Mouse (Mus musculus) brain, embryonic 14.5 days (tissue): ENCODE results near the gene Kcnma1. TPM values are rescaled to one million over a fixed set of nuclear protein-coding genes. Genes with fewer than 3 reads are reported as not detected.

Experiments
- DNase-seq: peaks from one replicate; pipeline ENCODE4 v3.0.0-alpha.2; 2011; ENCODE audit warnings: low read depth
- CTCF ChIP-seq: fragments of 200-500 bp; IDR thresholded peaks from 2 replicates; pipeline ENCODE4 v1.5.1; 2012; ENCODE audit warnings: inconsistent platforms, mild to moderate bottlenecking, moderate library complexity, borderline replicate concordance; ENCODE audit not compliant: insufficient read depth, insufficient read length; ENCODE audit errors: extremely low read depth
- POLR2A ChIP-seq: fragments of 200-500 bp; IDR thresholded peaks from 2 replicates; pipeline ENCODE4 v1.6.1; 2012; ENCODE audit warnings: mild to moderate bottlenecking, inconsistent platforms, borderline replicate concordance; ENCODE audit not compliant: poor library complexity, insufficient read depth, insufficient read length, severe bottlenecking; ENCODE audit errors: extremely low read depth
- polyA plus RNA-seq: library from polyadenylated mRNA; depleted of rRNA; stranded (reverse); fragments of >200 nt; gene quantifications from 2 replicates; pipeline ENCODE4 v1.2.3, GENCODE M21; 2012

Gene Kcnma1
- polyA plus RNA-seq, 1 experiment = 18.3 TPM

DNA sequence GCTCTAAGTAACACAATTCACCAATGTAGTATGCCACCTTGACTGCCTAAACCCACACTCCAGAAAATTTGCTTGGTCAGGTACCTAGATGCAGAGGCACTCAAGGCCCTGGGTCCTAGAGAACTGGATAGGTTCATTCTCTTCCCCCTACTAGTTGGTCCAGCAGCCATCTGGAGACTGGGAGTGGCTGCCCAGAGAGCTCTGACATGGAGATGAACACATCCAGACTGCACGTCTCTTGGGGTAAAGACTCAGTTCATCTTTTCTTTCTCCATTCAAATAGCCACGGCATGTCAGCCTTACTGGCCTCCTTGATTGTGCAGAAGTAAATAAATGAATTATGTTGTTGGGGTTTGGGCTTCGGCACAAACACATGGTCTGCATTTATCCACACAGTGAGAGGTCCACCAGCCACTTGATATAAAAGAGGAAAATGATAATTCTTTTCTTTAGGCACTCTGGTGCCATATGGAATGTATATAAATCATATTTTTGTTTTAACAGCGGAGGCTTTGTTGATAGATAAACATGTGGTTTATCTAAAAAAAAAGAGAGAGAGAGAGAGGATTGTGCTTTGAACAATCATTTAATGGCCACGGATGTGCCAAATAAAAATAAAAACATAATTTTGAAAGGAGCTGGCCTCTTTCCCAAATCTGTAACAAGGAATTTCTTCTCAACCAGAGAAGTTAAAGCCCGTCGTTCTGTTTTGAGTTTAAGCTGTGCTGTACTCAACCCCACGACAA, 520.4 kb downstream of the Kcnma1 start:
- TF ChIP-seq POLR2A (no peak), CTCF (no peak)
- no peak for DNase-seq

DNA sequence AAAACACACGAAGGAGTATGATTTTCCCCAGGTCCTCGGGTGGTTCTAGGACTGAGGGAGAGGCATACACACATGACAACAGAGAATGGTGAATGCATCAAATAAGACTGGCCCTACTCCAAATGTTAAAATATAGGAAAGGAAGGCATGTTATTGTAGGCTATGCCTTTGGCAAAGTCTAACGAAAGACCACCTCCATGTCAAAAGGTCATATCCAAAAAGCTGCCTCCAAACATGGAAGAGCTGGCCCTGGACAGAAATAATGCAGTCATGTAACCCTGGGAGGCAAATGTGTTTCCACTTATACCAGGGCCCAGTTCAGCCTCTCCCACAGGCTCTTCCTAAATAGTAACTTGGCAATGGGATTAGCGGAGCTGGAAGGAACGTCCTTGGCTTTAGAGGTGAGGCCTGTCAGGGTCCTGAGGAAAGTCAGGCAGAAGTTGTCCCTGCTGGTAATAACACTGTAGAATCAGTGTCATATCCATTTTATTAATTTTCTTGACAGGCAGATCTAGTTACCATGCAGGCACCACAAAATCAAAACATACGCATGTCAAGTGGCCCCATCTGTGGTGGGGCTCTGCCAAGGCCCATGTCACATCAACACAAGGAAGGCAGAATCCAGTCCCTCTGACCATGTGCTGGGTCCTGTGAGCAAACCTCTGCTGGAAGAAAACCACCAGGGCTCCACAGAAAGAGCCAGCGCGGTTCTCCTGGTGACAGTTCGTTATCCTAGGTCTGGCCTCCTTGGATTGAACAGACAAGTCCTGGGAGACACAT, 521.5 kb downstream of the Kcnma1 start:
- DNase-seq = no peak

DNA sequence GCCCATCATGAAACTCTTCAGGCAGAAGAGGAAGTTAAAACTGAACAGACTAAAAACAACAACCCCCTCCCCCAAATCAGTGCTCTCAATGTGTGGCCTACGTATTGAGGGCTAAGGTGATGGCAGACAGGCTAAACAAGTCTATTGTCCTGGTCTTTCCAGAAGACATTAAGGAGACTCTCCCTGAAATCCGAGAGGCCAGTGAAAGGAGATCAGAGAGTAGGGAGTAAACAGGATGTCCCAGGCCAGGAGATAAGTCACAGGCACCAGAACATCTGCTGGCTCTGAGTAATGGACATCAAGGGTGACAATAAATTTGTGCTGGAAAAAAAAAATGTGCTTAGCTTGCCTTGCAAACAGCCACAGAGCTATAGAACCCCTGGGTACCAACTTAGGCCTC, 522.9 kb downstream of the Kcnma1 start:
- DNase-seq = no peak
- TF ChIP-seq POLR2A (no peak), CTCF (no peak)

More for the DNA sequence above, 521.5 kb downstream of the Kcnma1 start:
- TF ChIP-seq CTCF (no peak), POLR2A (no peak)

DNA sequence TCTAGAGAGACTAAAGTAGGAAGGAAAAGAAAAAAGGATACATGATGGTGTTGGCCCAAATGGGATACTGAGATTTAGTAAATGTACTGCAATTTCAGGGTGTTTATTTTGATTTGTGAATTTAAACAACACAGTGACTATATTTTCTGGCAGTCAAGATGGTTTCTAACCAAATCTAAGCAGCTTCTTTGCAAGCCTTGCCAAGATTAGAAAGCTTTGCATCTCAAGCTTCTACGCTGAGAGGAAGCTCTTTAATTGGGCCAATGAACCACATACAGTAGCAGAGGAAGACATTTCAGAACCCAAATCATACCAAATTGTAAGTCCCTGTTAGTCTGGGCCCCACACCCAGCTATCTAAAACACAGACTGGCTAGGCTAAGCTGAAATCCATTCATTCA, 527.6 kb downstream of the Kcnma1 start:
- no peak for TF ChIP-seq POLR2A
- no peak for TF ChIP-seq CTCF
- no peak for DNase-seq

DNA sequence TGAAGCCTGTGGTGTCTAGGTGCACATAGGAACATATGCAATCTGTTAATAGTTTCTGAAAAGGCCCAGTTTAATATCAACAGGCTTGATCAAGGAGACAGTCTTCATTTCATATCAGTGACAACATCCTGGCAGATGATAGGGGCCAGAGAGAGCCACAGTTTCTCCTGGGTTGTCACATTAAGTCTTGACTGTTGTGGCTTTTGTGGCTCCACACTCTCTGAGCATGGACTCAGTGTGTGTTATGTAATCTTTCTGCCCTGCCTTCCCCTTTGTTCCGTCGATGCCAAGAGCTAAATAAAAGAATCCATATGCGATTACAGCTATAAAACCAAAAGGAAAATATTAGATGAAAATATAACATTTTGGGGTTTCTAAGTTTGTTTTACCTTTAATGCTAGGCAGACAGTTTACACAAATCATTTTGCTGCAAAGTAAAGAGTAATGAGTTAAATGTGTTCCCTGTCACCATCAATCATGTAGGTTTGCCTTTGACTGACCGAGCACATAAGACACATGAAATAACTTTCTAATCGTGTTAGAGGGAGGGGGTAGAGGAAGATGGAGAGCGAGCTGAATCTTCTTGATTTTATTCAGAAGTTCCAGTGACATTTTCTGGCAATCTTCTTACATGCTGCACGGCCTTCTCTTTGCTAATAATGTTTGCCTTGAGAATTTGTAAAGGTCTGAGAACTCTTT, 528.3 kb downstream of the Kcnma1 start:
- DNase-seq = no peak
- TF ChIP-seq POLR2A (no peak), CTCF (no peak)

DNA sequence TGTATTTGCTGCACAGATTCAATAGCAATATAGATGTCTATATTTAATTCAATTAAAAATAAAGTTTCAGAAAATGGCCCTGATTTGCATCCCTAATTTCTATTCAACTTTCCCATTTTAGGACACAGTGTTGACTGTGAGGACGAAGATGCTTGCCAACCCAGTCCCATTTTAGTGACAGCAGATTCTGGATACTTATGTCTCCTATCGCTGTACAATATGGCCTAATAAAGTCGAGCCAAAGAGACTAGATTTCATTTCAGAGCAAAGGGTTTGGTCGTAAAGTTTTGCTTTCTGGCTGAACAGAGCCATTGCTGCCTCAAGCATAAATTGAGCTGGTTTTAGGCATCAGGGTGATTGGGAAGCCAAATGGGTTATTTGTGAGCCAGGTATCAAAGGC, 539.2 kb downstream of the Kcnma1 start:
- DNase-seq = no peak

DNA sequence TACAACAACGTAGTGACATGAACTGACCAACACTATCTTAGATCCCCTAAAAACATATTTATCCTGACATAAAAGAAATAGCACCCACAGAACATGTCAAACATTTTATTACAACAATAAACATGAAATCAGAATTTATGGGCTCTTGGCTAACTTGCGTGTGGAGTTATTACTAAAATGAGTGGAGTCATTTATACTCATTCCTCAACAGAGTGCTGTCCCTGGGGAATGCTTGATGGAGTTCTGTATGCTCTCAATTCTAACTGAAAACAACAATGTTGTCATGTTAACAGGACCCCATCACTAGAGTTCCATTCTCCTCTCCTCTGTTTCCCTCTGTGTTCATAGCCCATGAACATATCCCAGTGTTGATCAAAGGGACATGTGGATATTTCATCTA, 544.2 kb downstream of the Kcnma1 start:
- no peak for DNase-seq
- TF ChIP-seq POLR2A = no peak
- no peak for TF ChIP-seq CTCF

More for the DNA sequence above, 539.2 kb downstream of the Kcnma1 start:
- no peak for TF ChIP-seq CTCF
- TF ChIP-seq POLR2A = no peak

DNA sequence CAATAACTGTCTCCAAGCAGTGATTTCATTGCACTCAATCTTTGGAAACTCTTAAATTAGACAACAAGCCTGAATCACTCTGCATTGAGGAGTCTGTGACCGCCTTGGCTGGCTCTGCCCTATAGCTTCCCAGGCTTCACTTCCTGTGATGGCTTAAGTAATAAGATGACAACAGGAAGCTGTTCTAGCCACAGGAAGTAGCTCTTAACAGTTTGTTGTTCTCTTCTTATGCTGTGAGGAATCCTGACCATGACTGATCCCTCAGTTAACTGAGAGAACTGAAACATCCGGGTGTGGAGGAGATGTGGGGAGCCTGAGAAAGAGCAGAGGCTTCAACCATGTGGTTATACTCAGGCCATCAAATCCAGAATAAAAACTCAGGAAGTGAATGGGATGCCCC, 549.2 kb downstream of the Kcnma1 start:
- no peak for TF ChIP-seq CTCF
- no peak for TF ChIP-seq POLR2A

DNA sequence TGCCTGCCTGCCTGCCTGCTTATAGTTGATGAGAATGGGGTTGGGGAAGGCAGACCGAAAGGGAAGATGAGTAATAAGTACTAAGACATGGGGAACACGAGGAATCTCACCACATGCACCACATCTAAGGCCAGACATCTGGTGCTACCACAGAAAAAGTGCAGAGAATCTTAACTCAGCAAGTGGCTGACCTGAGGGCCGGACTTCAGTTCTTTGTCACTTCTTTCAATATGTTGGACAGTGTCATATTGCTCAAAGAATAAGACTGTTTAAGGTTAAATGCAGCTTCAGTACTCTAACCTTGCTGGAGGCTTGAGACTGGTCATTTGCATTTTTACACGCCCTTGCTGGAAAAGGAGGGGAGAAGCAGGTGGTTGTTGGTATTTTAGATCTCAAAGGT, 555.7 kb downstream of the Kcnma1 start:
- TF ChIP-seq CTCF = no peak
- TF ChIP-seq POLR2A = no peak

More for the DNA sequence above, 549.2 kb downstream of the Kcnma1 start:
- DNase-seq = no peak

DNA sequence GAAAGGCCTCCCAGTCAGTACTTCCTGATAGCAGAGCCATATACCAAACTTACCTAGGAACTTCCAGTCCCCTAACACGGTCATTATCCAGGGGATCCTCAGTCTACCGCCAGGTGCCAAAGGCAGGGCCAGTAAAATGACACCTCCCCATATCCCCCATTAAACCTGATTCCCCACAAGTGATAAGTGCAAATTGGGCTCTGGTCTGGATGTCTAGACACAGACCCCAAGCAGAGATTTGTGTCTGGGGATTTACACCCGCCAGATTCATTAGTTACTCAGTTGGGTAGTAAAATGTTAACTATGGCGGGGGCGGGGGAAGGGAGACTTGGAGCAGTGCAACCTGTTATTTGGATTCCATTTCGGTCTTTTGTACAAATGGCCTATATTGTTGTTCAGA, 562.6 kb downstream of the Kcnma1 start:
- no peak for TF ChIP-seq CTCF
- TF ChIP-seq POLR2A = no peak
- DNase-seq = peak; percentile 23

More for the DNA sequence above, 555.7 kb downstream of the Kcnma1 start:
- no peak for DNase-seq

DNA sequence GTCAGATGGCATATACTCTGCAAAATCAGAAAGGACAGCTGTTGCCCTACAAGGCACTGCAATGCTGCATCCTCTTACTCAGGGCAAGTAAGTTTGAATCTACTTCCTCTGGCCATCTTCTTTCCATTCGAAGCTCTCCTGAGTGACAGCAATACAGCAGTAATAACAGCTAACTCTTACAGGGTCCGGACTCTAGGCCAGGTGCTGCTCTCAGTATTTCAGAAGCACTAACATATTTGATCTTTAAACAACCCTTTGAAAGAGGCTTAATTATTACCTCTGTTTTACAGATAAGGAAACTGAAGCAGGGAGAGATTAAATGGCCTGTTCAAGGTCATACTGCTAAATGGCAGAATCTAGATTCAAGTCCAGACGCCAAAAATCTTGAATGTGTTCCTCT, 576.8 kb downstream of the Kcnma1 start:
- TF ChIP-seq POLR2A (no peak), CTCF (no peak)

DNA sequence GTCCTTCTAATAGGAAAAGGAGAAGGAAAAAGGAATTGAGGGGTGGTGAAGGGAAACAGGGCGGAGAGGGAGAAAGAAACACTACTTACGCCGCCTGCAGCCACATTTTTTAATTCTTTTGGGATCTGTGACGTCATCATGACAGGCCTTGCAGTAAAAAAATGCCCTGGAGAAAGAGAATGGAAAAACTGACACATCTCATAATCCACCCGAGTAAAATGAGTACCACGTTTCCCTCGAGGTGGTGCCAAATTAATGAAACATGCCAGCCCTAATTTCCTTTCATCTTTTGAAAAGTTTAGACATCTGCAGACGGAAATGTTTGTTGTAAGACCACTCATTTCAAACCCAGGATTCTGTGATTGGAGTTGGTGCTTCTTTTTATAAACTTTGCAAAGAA, 578.4 kb downstream of the Kcnma1 start:
- TF ChIP-seq POLR2A (no peak), CTCF (no peak)

More for the DNA sequence above, 576.8 kb downstream of the Kcnma1 start:
- no peak for DNase-seq

More for the DNA sequence above, 578.4 kb downstream of the Kcnma1 start:
- no peak for DNase-seq
